12 mouse cellular contexts compared by ENCODE assay signal in the genomic region with DNA sequence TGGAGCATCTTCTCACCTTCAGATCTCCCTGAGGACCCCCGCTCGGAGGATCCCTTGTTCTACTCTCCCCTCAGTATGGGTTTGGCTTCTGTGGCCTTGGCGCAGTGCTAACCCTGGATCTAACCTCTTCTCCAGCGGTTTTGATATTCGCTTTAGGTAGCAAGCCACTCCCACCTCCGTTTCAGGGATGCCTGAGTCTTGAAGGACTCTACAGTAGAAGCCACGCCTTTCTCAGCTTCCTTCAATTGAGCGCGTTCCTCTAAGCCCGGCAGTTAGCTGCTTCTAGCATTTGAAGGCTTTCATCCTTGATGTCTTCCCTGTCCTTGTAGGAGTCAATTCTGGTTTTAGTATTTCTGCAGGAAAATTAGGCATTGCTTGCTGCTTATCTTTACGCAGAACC. TPM values are rescaled to one million over a fixed set of nuclear protein-coding genes. Genes with fewer than 3 reads are reported as not detected.
DNase-seq lines count a peak whose midpoint lies in the region; ATAC-seq and TF ChIP-seq lines count a peak whose summit lies in the region.
"Had no signal": no experiment of that assay in that cellular context is flagged by ENCODE, and none has a peak within 500 bp of the region (broad histone marks: within the 10 kb centered on the region; RNA-seq: fewer than 3 reads in every experiment).

No protein-coding gene starts in this region.

- H3K4me1 ChIP-seq in intestine, embryonic 14.5 days (replicated peaks; ENCODE audit: control insufficient read depth, insufficient read depth, low read length) = 0 out of 2 replicates have a peak, but pooled peaks cover 10% of the 10 kb centered on the region
- 0 out of 2 replicates have a peak, but pooled peaks cover 3% of the 10 kb centered on the region for H3K4me1 ChIP-seq in intestine, postnatal 0 days (replicated peaks; ENCODE audit: control insufficient read depth, insufficient read depth, low read length)
- H3K4me1 ChIP-seq in G1E (ENCODE audit: insufficient read depth, low read depth, low read length) = peaks cover 89% of the 10 kb centered on the region

- no peak overlapping the region for H3K9ac ChIP-seq in intestine, embryonic 14.5 days (ENCODE audit: low read length)
- no peak overlapping the region for H3K9ac ChIP-seq in intestine, postnatal 0 days (ENCODE audit: low read depth, low read length)
- H3K9ac ChIP-seq: embryonic facial prominence, embryonic 12.5 days had no signal

- intact Hi-C loops in left cerebral cortex, postnatal 25 days (cut with DNase I) = no loop called here

- H3K4me2 ChIP-seq in intestine, embryonic 14.5 days (ENCODE audit: low read length) = peak overlapping the region; percentile 2; the same call in 1 of the 2 replicates
- H3K4me2 ChIP-seq in intestine, postnatal 0 days (replicated peaks; ENCODE audit: low read depth) = no peak overlapping the region
- H3K4me2 ChIP-seq: embryonic facial prominence, embryonic 12.5 days had no signal

- no peak for ATAC-seq in intestine, embryonic 14.5 days (replicated peaks; ENCODE audit: low FRiP score, low TSS enrichment, low read depth)
- ATAC-seq in intestine, postnatal 0 days = no peak
- no peak for ATAC-seq in G1E (ENCODE audit: extremely low read depth, insufficient number of reproducible peaks, low FRiP score, poor library complexity, severe bottlenecking)
- ATAC-seq in granulocyte monocyte progenitor cell, adult 5-6 weeks (replicated peaks; ENCODE audit: poor library complexity, severe bottlenecking) = peak; percentile 49; the same call in 1 of the 2 replicates

- no peak overlapping the region for H3K4me3 ChIP-seq in intestine, embryonic 14.5 days (ENCODE audit: low read depth, low read length)
- H3K4me3 ChIP-seq in intestine, postnatal 0 days (ENCODE audit: low read depth, low read length) = no peak overlapping the region
- peak overlapping the region; percentile 30; the same call in 1 of the 2 replicates for H3K4me3 ChIP-seq in G1E (ENCODE audit: low read depth, low read length)
- H3K4me3 ChIP-seq: embryonic facial prominence, embryonic 12.5 days; left cerebral cortex, adult 2 months had no signal

- no peak for DNase-seq in intestine, embryonic 14.5 days (ENCODE audit: low spot score)
- DNase-seq in G1E (ENCODE audit: low spot score) = no peak
- peak; percentile 18 for DNase-seq in naive thymus-derived CD4-positive, alpha-beta T cell, adult 2 months (ENCODE audit: low read depth)
- DNase-seq in left cerebral cortex, adult 8-10 months (ENCODE audit: low spot score in 2 of 2) = no peak
- DNase-seq in testis, postnatal 10 days (ENCODE audit: low spot score) = no peak
- DNase-seq in left cerebral cortex, postnatal 25 days (ENCODE audit: low spot score in 2 of 2) = no peak
- DNase-seq: adrenal gland, adult 8-10 months; kidney, adult 11 months had no signal

- H3K27me3 ChIP-seq in intestine, embryonic 14.5 days (replicated peaks; ENCODE audit: control insufficient read depth, insufficient read depth, low read length) = no peaks in the 10 kb centered on the region
- H3K27me3 ChIP-seq in intestine, postnatal 0 days (replicated peaks; ENCODE audit: control insufficient read depth, insufficient read depth, low read length) = no peaks in the 10 kb centered on the region
- no peaks in the 10 kb centered on the region for H3K27me3 ChIP-seq in G1E (ENCODE audit: insufficient read depth, low read length)
- H3K27me3 ChIP-seq: embryonic facial prominence, embryonic 12.5 days had no signal

- no peaks in the 10 kb centered on the region for H3K9me3 ChIP-seq in intestine, embryonic 14.5 days (ENCODE audit: control insufficient read depth, low read length)
- H3K9me3 ChIP-seq in intestine, postnatal 0 days (ENCODE audit: control insufficient read depth) = no peaks in the 10 kb centered on the region
- no peaks in the 10 kb centered on the region for H3K9me3 ChIP-seq in G1E (replicated peaks)
- H3K9me3 ChIP-seq: embryonic facial prominence, embryonic 12.5 days had no signal

- TF ChIP-seq CTCF in intestine, postnatal 0 days (IDR thresholded peaks at IDR 0.05; ENCODE audit: low read depth) = no peak
- TF ChIP-seq CTCF in G1E (IDR thresholded peaks at IDR 0.05; ENCODE audit: low read depth, low read length) = no peak

- 20% methylated on average over 11 of the region's 11 CpGs for WGBS in intestine, embryonic 14.5 days
- WGBS in intestine, postnatal 0 days = 26% methylated on average over 11 of the region's 11 CpGs

- H3K36me3 ChIP-seq in intestine, embryonic 14.5 days (ENCODE audit: control insufficient read depth, insufficient read depth, low read length) = no peaks in the 10 kb centered on the region
- no peaks in the 10 kb centered on the region for H3K36me3 ChIP-seq in intestine, postnatal 0 days (ENCODE audit: control insufficient read depth, insufficient read depth)
- no peaks in the 10 kb centered on the region for H3K36me3 ChIP-seq in G1E (replicated peaks)
- H3K36me3 ChIP-seq: embryonic facial prominence, embryonic 12.5 days had no signal

- H3K27ac ChIP-seq in intestine, embryonic 14.5 days (ENCODE audit: low read depth) = no peak overlapping the region
- H3K27ac ChIP-seq in intestine, postnatal 0 days (ENCODE audit: low read depth, low read length) = no peak overlapping the region
- H3K27ac ChIP-seq: embryonic facial prominence, embryonic 12.5 days; left cerebral cortex, adult 2 months had no signal

RNA-seq across cellular contexts. Expression of gene Cage1, which starts 40.2 kb away (rescaled TPM):
- 1.1 and 1.3 TPM in 2 replicates for polyA plus RNA-seq in intestine, embryonic 14.5 days (2014; fragmentation: Nextera tagmentation; extraction: Ambion mirVana)
- 0.63 and 0.71 TPM in 2 replicates for polyA plus RNA-seq in intestine, postnatal 0 days (2015; fragmentation: Nextera tagmentation; extraction: Ambion mirVana)
- 3.8 and 7.2 TPM in 2 replicates for total RNA-seq in G1E (2014; fragmentation: Nextera tagmentation)
- 1.7 and 2.9 TPM in 2 replicates for total RNA-seq in G1E (2017)
- 0.23 and 0.33 TPM in 2 replicates for polyA plus RNA-seq in G1E (2012)
- total RNA-seq in granulocyte monocyte progenitor cell, adult 5-6 weeks (2014; fragmentation: Nextera tagmentation) = 0.62 and 3.0 TPM in 2 replicates
- total RNA-seq in granulocyte monocyte progenitor cell, adult 5-6 weeks (2017) = 0.98 and 2.2 TPM in 2 replicates
- 1 to 10 TPM; 5.1 to 7.9 (median 6.3) TPM for total RNA-seq in left cerebral cortex, adult 8-10 months (2022)
- 1 to 10 TPM; 5.3 to 5.4 TPM for total RNA-seq in left cerebral cortex, postnatal 25 days (2021)

RNA-seq across cellular contexts. Expression of gene Riok1, which starts 40.3 kb away (rescaled TPM):
- polyA plus RNA-seq in intestine, embryonic 14.5 days (2014; fragmentation: Nextera tagmentation; extraction: Ambion mirVana) = 47.7 and 53.7 TPM in 2 replicates
- polyA plus RNA-seq in intestine, postnatal 0 days (2015; fragmentation: Nextera tagmentation; extraction: Ambion mirVana) = 15.7 and 20.6 TPM in 2 replicates
- total RNA-seq in G1E (2014; fragmentation: Nextera tagmentation) = 66.3 and 94.8 TPM in 2 replicates
- total RNA-seq in G1E (2017) = 77.7 and 81.4 TPM in 2 replicates
- 30.8 and 33.3 TPM in 2 replicates for polyA plus RNA-seq in G1E (2012)
- total RNA-seq in granulocyte monocyte progenitor cell, adult 5-6 weeks (2014; fragmentation: Nextera tagmentation) = 41.5 and 43.2 TPM in 2 replicates
- total RNA-seq in granulocyte monocyte progenitor cell, adult 5-6 weeks (2017) = 88.8 and 97.5 TPM in 2 replicates
- 10 to 100 TPM; 27.2 to 28.4 (median 27.5) TPM for total RNA-seq in left cerebral cortex, adult 8-10 months (2022)
- total RNA-seq in left cerebral cortex, postnatal 25 days (2021) = 10 to 100 TPM; 21.4 to 25.9 TPM
